Mouse (Mus musculus): ENCODE measurements around the gene Ckap4. TPM values are rescaled to one million over a fixed set of nuclear protein-coding genes. Genes with fewer than 3 reads are reported as not detected.

Gene Ckap4
- total RNA-seq, 1 experiment: 86.8 TPM

DNA sequence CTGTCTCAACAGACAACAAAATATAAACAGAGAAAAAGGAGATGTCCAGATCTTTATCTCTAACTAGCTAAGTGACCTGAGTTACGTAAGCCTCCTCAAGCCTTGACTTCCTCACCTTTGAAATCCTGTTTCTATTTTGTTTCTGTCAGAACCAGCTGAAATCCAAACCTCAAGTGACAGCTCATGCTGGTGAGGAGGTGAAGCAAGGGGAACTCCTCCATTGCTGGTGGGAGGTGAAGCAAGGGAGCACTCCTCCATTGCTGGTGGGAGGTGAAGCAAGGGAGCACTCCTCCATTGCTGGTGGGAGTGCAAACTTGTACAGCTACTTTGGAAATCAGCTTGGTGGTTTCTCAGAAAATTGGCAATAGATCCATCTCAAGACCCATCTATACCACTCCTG is 25.3 kb downstream of the Ckap4 start:
- no peak for DNase-seq (ENCODE audit: low read depth, low spot score)
- in situ Hi-C loops (cut with MboI; ENCODE audit: low sequenced_read_pairs in 2 of 2, unreplicated experiment in 2 of 2): no loop called here
- no peak overlapping the region for H3K4me3 ChIP-seq (ENCODE audit: insufficient read depth in 1 of 2, low read depth in 1 of 2, low read length in 2 of 2, poor library complexity in 1 of 2, severe bottlenecking in 1 of 2)
- H3K9ac ChIP-seq (ENCODE audit: insufficient read depth, low read depth, low read length, poor library complexity, severe bottlenecking): no peak overlapping the region
- peaks cover 0 to 4% of the 10 kb centered on the region in 2 experiments; a peak in 1 of 4 replicates for H3K4me1 ChIP-seq (ENCODE audit: control insufficient read depth in 2 of 2, insufficient read depth in 2 of 2, low read length in 2 of 2, poor library complexity in 1 of 2)
- no peaks in the 10 kb centered on the region for H3K36me3 ChIP-seq (ENCODE audit: control insufficient read depth, insufficient read depth, low read length, poor library complexity, severe bottlenecking)
- H3K9me3 ChIP-seq (ENCODE audit: control insufficient read depth, insufficient read depth, low read depth, low read length): no peaks in the 10 kb centered on the region
- no peak overlapping the region for H3K27ac ChIP-seq (ENCODE audit: insufficient read depth, low read depth, low read length, poor library complexity, severe bottlenecking)
- TF ChIP-seq MAFK (IDR thresholded peaks at IDR 0.05; ENCODE audit: insufficient read depth, low read depth, low read length): no peak
- no peak for TF ChIP-seq HCFC1 (IDR thresholded peaks at IDR 0.05; ENCODE audit: borderline replicate concordance, insufficient read depth, low read length)
- no peak for TF ChIP-seq CHD2 (IDR thresholded peaks at IDR 0.05; ENCODE audit: low read depth, low read length)

DNA sequence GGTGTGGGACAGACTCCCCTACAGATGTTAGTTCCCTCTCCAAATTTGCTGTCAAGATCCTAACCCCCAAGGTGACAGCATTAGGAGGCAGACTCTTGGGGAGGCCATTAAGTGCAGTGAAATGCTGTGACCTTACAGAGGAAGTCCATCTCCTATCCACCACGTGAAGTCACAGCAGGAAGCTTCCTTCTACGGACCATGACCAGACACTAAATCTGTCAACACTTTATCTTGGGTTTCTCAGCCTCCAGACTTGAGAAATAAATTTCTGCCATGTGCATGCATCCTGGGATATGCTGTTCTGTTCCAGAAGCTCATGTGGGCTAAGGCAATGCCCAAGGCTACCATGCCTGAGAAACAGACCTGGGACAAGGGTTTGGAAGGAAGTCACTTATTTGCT is 35.0 kb downstream of the Ckap4 start:
- in situ Hi-C loops (cut with MboI; ENCODE audit: low sequenced_read_pairs in 2 of 2, unreplicated experiment in 2 of 2): no loop called here
- DNase-seq (ENCODE audit: low read depth, low spot score): no peak
- Histone ChIP-seq H3K4me1 (ENCODE audit: control insufficient read depth in 2 of 2, insufficient read depth in 2 of 2, low read length in 2 of 2, poor library complexity in 1 of 2) (no peaks in the 10 kb centered on the region), H3K4me3 (ENCODE audit: insufficient read depth in 1 of 2, low read depth in 1 of 2, low read length in 2 of 2, poor library complexity in 1 of 2, severe bottlenecking in 1 of 2) (no peak overlapping the region), H3K9me3 (ENCODE audit: control insufficient read depth, insufficient read depth, low read depth, low read length) (no peaks in the 10 kb centered on the region), H3K36me3 (ENCODE audit: control insufficient read depth, insufficient read depth, low read length, poor library complexity, severe bottlenecking) (no peaks in the 10 kb centered on the region), H3K27ac (ENCODE audit: insufficient read depth, low read depth, low read length, poor library complexity, severe bottlenecking) (no peak overlapping the region), H3K9ac (ENCODE audit: insufficient read depth, low read depth, low read length, poor library complexity, severe bottlenecking) (no peak overlapping the region)
- TF ChIP-seq ZC3H11A (IDR thresholded peaks at IDR 0.05; ENCODE audit: borderline replicate concordance, low read depth, low read length) (no peak), CHD2 (IDR thresholded peaks at IDR 0.05; ENCODE audit: low read depth, low read length) (no peak), HCFC1 (IDR thresholded peaks at IDR 0.05; ENCODE audit: borderline replicate concordance, insufficient read depth, low read length) (no peak), MAFK (IDR thresholded peaks at IDR 0.05; ENCODE audit: insufficient read depth, low read depth, low read length) (no peak), ZNF384 (IDR thresholded peaks at IDR 0.05; ENCODE audit: low read depth, low read length) (no peak)

DNA sequence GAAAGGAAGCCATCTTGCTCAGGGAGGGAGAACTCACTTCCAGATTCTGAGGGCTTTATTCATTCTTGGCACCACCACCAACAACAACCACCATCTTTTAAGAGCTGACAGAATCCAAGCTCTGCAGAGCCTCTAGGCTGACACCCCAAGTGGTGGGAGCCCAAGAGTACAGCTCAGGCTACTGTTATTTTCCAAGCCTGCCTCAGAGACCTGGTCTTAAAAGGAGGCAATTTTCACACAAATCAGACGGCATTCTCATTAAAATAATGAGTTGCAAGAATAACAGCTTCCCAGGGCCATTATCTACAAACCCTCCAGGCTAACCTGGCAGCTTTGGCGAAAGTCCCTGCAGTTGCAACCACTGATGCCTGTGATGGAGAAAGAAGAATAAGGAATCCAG is 37.1 kb downstream of the Ckap4 start:
- Histone ChIP-seq H3K36me3 (ENCODE audit: control insufficient read depth, insufficient read depth, low read length, poor library complexity, severe bottlenecking) (no peaks in the 10 kb centered on the region), H3K27ac (ENCODE audit: insufficient read depth, low read depth, low read length, poor library complexity, severe bottlenecking) (no peak overlapping the region), H3K4me1 (ENCODE audit: control insufficient read depth in 2 of 2, insufficient read depth in 2 of 2, low read length in 2 of 2, poor library complexity in 1 of 2) (no peaks in the 10 kb centered on the region), H3K9ac (ENCODE audit: insufficient read depth, low read depth, low read length, poor library complexity, severe bottlenecking) (no peak overlapping the region), H3K4me3 (ENCODE audit: insufficient read depth in 1 of 2, low read depth in 1 of 2, low read length in 2 of 2, poor library complexity in 1 of 2, severe bottlenecking in 1 of 2) (no peak overlapping the region), H3K9me3 (ENCODE audit: control insufficient read depth, insufficient read depth, low read depth, low read length) (no peaks in the 10 kb centered on the region)
- no peak for DNase-seq (ENCODE audit: low read depth, low spot score)
- in situ Hi-C loops (cut with MboI; ENCODE audit: low sequenced_read_pairs in 2 of 2, unreplicated experiment in 2 of 2): no loop called here
- TF ChIP-seq ZNF384 (IDR thresholded peaks at IDR 0.05; ENCODE audit: low read depth, low read length) (no peak), ZC3H11A (IDR thresholded peaks at IDR 0.05; ENCODE audit: borderline replicate concordance, low read depth, low read length) (no peak), HCFC1 (IDR thresholded peaks at IDR 0.05; ENCODE audit: borderline replicate concordance, insufficient read depth, low read length) (no peak)

DNA sequence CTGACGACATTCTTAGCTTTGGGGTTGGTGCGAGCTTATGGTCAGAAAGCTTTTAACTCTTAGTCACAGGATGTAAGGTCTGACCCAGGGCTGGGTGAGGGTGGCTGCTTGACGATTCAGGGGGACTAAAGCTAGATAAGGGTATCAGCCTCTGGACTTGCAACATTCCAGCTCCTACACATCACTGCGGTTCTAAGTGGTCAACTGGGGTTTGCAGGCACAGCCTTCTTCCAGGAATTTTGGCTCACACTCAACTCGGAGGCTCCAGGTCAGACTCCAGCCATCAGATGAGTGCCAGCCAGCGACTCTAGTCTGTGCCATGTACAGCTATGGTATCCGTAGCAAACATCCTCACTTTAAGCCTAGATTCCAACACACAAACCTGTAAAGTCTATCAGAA is 39.4 kb downstream of the Ckap4 start:
- in situ Hi-C loops (cut with MboI; ENCODE audit: low sequenced_read_pairs in 2 of 2, unreplicated experiment in 2 of 2): no loop called here
- TF ChIP-seq ZC3H11A (IDR thresholded peaks at IDR 0.05; ENCODE audit: borderline replicate concordance, low read depth, low read length): no peak
- no peak for TF ChIP-seq CHD2 (IDR thresholded peaks at IDR 0.05; ENCODE audit: low read depth, low read length)
- TF ChIP-seq HCFC1 (IDR thresholded peaks at IDR 0.05; ENCODE audit: borderline replicate concordance, insufficient read depth, low read length): no peak
- TF ChIP-seq MAFK (IDR thresholded peaks at IDR 0.05; ENCODE audit: insufficient read depth, low read depth, low read length): no peak
- TF ChIP-seq ZNF384 (IDR thresholded peaks at IDR 0.05; ENCODE audit: low read depth, low read length): no peak
- no peak overlapping the region for H3K27ac ChIP-seq (ENCODE audit: insufficient read depth, low read depth, low read length, poor library complexity, severe bottlenecking)
- no peak overlapping the region for H3K9ac ChIP-seq (ENCODE audit: insufficient read depth, low read depth, low read length, poor library complexity, severe bottlenecking)
- H3K4me1 ChIP-seq (ENCODE audit: control insufficient read depth in 2 of 2, insufficient read depth in 2 of 2, low read length in 2 of 2, poor library complexity in 1 of 2): no peaks in the 10 kb centered on the region
- H3K9me3 ChIP-seq (ENCODE audit: control insufficient read depth, insufficient read depth, low read depth, low read length): no peaks in the 10 kb centered on the region
- no peak for DNase-seq (ENCODE audit: low read depth, low spot score)
- no peaks in the 10 kb centered on the region for H3K36me3 ChIP-seq (ENCODE audit: control insufficient read depth, insufficient read depth, low read length, poor library complexity, severe bottlenecking)
- no peak overlapping the region for H3K4me3 ChIP-seq (ENCODE audit: insufficient read depth in 1 of 2, low read depth in 1 of 2, low read length in 2 of 2, poor library complexity in 1 of 2, severe bottlenecking in 1 of 2)

DNA sequence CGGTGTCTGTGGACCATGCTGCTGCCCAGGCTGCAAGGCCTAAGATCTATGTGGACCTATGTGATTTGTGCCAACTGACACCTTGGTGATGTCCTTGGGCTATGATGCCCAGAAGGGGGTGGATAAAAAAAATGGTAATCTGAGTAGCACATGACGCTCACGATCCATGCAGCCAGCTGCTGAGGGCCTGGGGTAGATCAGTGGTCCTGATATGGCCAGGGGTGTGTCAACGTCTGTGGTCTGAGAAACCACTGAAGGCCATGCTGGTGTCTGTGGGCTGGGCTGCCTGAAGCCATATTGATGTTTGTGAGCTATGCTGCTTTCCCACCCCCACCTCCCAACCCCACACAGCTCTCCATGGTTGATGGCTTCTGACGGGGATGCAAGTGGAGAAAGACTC is 43.7 kb downstream of the Ckap4 start:
- Histone ChIP-seq H3K9ac (ENCODE audit: insufficient read depth, low read depth, low read length, poor library complexity, severe bottlenecking) (no peak overlapping the region), H3K9me3 (ENCODE audit: control insufficient read depth, insufficient read depth, low read depth, low read length) (no peaks in the 10 kb centered on the region), H3K4me3 (ENCODE audit: insufficient read depth in 1 of 2, low read depth in 1 of 2, low read length in 2 of 2, poor library complexity in 1 of 2, severe bottlenecking in 1 of 2) (no peak overlapping the region), H3K36me3 (ENCODE audit: control insufficient read depth, insufficient read depth, low read length, poor library complexity, severe bottlenecking) (no peaks in the 10 kb centered on the region), H3K27ac (ENCODE audit: insufficient read depth, low read depth, low read length, poor library complexity, severe bottlenecking) (no peak overlapping the region), H3K4me1 (ENCODE audit: control insufficient read depth in 2 of 2, insufficient read depth in 2 of 2, low read length in 2 of 2, poor library complexity in 1 of 2) (no peaks in the 10 kb centered on the region)
- TF ChIP-seq HCFC1 (IDR thresholded peaks at IDR 0.05; ENCODE audit: borderline replicate concordance, insufficient read depth, low read length) (no peak), ZNF384 (IDR thresholded peaks at IDR 0.05; ENCODE audit: low read depth, low read length) (no peak), CHD2 (IDR thresholded peaks at IDR 0.05; ENCODE audit: low read depth, low read length) (no peak), MAFK (IDR thresholded peaks at IDR 0.05; ENCODE audit: insufficient read depth, low read depth, low read length) (no peak), ZC3H11A (IDR thresholded peaks at IDR 0.05; ENCODE audit: borderline replicate concordance, low read depth, low read length) (no peak)
- DNase-seq (ENCODE audit: low read depth, low spot score): no peak
- in situ Hi-C loops (cut with MboI; ENCODE audit: low sequenced_read_pairs in 2 of 2, unreplicated experiment in 2 of 2): no loop called here

Measured in ES-E14 (cell line).